Mouse (Mus musculus): ENCODE measurements around the gene Sqor. TPM values are rescaled to one million over a fixed set of nuclear protein-coding genes. Genes with fewer than 3 reads are reported as not detected.
A peak's percentile ranks its signal among the peaks of the same experiment; 100 is the strongest.

The Sqor gene
- total RNA-seq (2015), result 106 and 117 TPM in 2 replicates
- total RNA-seq (2017), result 167 and 173 TPM in 2 replicates

- ATAC-seq (ENCODE audit: poor library complexity, severe bottlenecking), result peak; percentile 96
These were observed at the start of gene Sqor for GRCm38 (mm10) chr2:122765071-122765793. Sqor (plus strand) TSS chr2:122765237.

- no peak for ATAC-seq (ENCODE audit: poor library complexity, severe bottlenecking)
These were observed 48.7 kb upstream of the Sqor start for GRCm38 (mm10) chr2:122716301-122716842.

- ATAC-seq (ENCODE audit: poor library complexity, severe bottlenecking), result no peak
These were observed 45.8 kb upstream of the Sqor start for GRCm38 (mm10) chr2:122719232-122719631.

- no peak for ATAC-seq (ENCODE audit: poor library complexity, severe bottlenecking)
These were observed 44.5 kb upstream of the Sqor start for GRCm38 (mm10) chr2:122720564-122720963.

GRCm38 (mm10) chr2:122725604-122726003 is 39.4 kb upstream of the Sqor start:
- ATAC-seq (ENCODE audit: poor library complexity, severe bottlenecking), result peak; percentile 87

GRCm38 (mm10) chr2:122731456-122731855 is 33.6 kb upstream of the Sqor start:
- no peak for ATAC-seq (ENCODE audit: poor library complexity, severe bottlenecking)

- peak; percentile 90 for ATAC-seq (ENCODE audit: poor library complexity, severe bottlenecking)
These were observed 26.9 kb upstream of the Sqor start, which contains the start of gene Bloc1s6 for GRCm38 (mm10) chr2:122737894-122738830. Bloc1s6 (plus strand) TSS chr2:122738503.

- no peak for ATAC-seq (ENCODE audit: poor library complexity, severe bottlenecking)
These were observed 26.0 kb upstream of the Sqor start for GRCm38 (mm10) chr2:122739023-122739422.

- ATAC-seq (ENCODE audit: poor library complexity, severe bottlenecking), result no peak
These were observed 18.6 kb upstream of the Sqor start for GRCm38 (mm10) chr2:122746461-122746860.

GRCm38 (mm10) chr2:122753739-122754343 is 11.2 kb upstream of the Sqor start:
- ATAC-seq (ENCODE audit: poor library complexity, severe bottlenecking), result peak; percentile 99

GRCm38 (mm10) chr2:122759791-122760190 is 5.2 kb upstream of the Sqor start:
- no peak for ATAC-seq (ENCODE audit: poor library complexity, severe bottlenecking)

- no peak for ATAC-seq (ENCODE audit: poor library complexity, severe bottlenecking)
These were observed 2.0 kb upstream of the Sqor start for GRCm38 (mm10) chr2:122762991-122763390.

- no peak for ATAC-seq (ENCODE audit: poor library complexity, severe bottlenecking)
These were observed 511 bp upstream of the Sqor start for GRCm38 (mm10) chr2:122764526-122764925.

GRCm38 (mm10) chr2:122765794-122766145 is 733 bp downstream of the Sqor start:
- no peak for ATAC-seq (ENCODE audit: poor library complexity, severe bottlenecking)

GRCm38 (mm10) chr2:122771002-122771401 is 6.0 kb downstream of the Sqor start:
- ATAC-seq (ENCODE audit: poor library complexity, severe bottlenecking), result peak; percentile 96

GRCm38 (mm10) chr2:122772899-122773298 is 7.9 kb downstream of the Sqor start:
- ATAC-seq (ENCODE audit: poor library complexity, severe bottlenecking), result peak; percentile 26; the same call in 1 of the 2 replicates

- no peak for ATAC-seq (ENCODE audit: poor library complexity, severe bottlenecking)
These were observed 10.5 kb downstream of the Sqor start for GRCm38 (mm10) chr2:122775491-122775890.

GRCm38 (mm10) chr2:122776823-122777222 is 11.8 kb downstream of the Sqor start:
- ATAC-seq (ENCODE audit: poor library complexity, severe bottlenecking), result no peak

- ATAC-seq (ENCODE audit: poor library complexity, severe bottlenecking), result peak; percentile 55
These were observed 14.9 kb downstream of the Sqor start for GRCm38 (mm10) chr2:122779967-122780366.

GRCm38 (mm10) chr2:122780447-122780846 is 15.4 kb downstream of the Sqor start:
- peak; percentile 90 for ATAC-seq (ENCODE audit: poor library complexity, severe bottlenecking)

Data from megakaryocyte, adult 5-6 weeks (primary cell).